Mouse (Mus musculus) stomach, postnatal 0 days (tissue): ENCODE data around the gene Hspa12b.

ENCODE experiments used
- CTCF ChIP-seq: IDR thresholded peaks from 2 replicates; pipeline ENCODE4 v1.5.1; 2016; ENCODE audit warnings: antibody characterized with exemption, low read depth, mild to moderate bottlenecking, moderate library complexity
- EP300 ChIP-seq: optimal IDR thresholded peaks from 2 replicates; pipeline ENCODE3; 2016; ENCODE audit warnings: antibody characterized with exemption

GRCm38 (mm10) chr2:131124166-131124565 lies 2.9 kb upstream of the Hspa12b start:
- TF ChIP-seq EP300 = no peak
- no peak for TF ChIP-seq CTCF
